Mouse (Mus musculus): ENCODE data around the gene Ntn1. TPM values are rescaled to one million over a fixed set of nuclear protein-coding genes. Genes with fewer than 3 reads are reported as not detected.
A peak's percentile ranks its signal among the peaks of the same experiment; 100 is the strongest.

Gene Ntn1
- polyA plus RNA-seq, 1 experiment from 2014 or later, result 4.6 TPM

DNA sequence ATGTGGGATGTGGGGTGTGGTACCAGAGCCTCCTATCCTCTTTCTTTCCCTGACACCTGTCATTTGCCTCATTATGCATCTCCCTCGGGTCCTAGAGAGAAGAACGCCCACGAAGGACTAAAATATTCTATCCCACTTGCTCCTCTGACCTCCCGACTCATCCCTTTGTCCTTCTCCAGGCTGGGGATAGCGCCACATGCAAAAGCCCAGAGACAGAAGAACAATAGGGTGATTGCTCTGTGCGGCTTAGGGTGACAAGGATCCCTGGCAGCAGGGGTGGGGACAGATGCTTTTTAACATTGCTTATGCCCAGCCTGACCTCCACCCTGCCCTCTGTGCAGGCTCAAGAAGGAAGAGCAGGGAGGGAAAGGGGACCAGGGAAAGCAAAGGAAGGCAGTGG is 152.7 kb downstream of the Ntn1 start:
- ATAC-seq (ENCODE audit: low read depth) (no peak), DNase-seq (ENCODE audit: low spot score) (no peak)
- Histone ChIP-seq H3K27me3 (replicated peaks; ENCODE audit: control insufficient read depth, insufficient read depth, low read length) (no peaks in the 10 kb centered on the region), H3K9me3 (ENCODE audit: control insufficient read depth, low read length) (peaks cover 4% of the 10 kb centered on the region; the same call in 1 of the 2 replicates), H3K36me3 (ENCODE audit: control insufficient read depth, insufficient read depth, low read length) (no peaks in the 10 kb centered on the region), H3K4me2 (ENCODE audit: low read depth, low read length) (no peak overlapping the region), H3K27ac (replicated peaks; ENCODE audit: low read depth, low read length) (no peak overlapping the region), H3K9ac (ENCODE audit: low read depth, low read length) (no peak overlapping the region), H3K4me3 (ENCODE audit: low read depth, low read length) (no peak overlapping the region), H3K4me1 (ENCODE audit: control insufficient read depth, insufficient read depth, low read length) (no peaks in the 10 kb centered on the region; the same call in 1 of the 2 replicates)
- WGBS, result 38% methylated on average over 6 of the region's 6 CpGs

DNA sequence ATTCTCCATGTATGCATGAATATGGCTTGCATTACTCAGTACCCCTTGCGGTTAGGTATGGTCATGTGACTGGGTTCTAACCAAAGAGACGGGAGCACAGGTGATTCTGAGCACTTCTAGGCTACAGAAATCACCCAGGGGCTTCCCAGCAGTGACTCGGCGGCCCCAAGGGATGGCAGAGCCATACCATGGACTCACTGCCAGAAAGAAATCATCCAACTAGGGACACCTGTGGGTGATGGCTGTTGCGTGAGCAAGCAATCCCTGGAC is 155.7 kb downstream of the Ntn1 start:
- Histone ChIP-seq H3K9ac (ENCODE audit: low read depth, low read length) (no peak overlapping the region), H3K4me1 (ENCODE audit: control insufficient read depth, insufficient read depth, low read length) (no peaks in the 10 kb centered on the region), H3K4me3 (ENCODE audit: low read depth, low read length) (no peak overlapping the region), H3K36me3 (ENCODE audit: control insufficient read depth, insufficient read depth, low read length) (no peaks in the 10 kb centered on the region), H3K27ac (replicated peaks; ENCODE audit: low read depth, low read length) (no peak overlapping the region), H3K27me3 (replicated peaks; ENCODE audit: control insufficient read depth, insufficient read depth, low read length) (no peaks in the 10 kb centered on the region), H3K4me2 (ENCODE audit: low read depth, low read length) (no peak overlapping the region), H3K9me3 (ENCODE audit: control insufficient read depth, low read length) (peaks cover 4% of the 10 kb centered on the region; the same call in 1 of the 2 replicates)
- 63% methylated on average over 5 of the region's 5 CpGs for WGBS
- DNase-seq (ENCODE audit: low spot score) (no peak), ATAC-seq (ENCODE audit: low read depth) (no peak)

DNA sequence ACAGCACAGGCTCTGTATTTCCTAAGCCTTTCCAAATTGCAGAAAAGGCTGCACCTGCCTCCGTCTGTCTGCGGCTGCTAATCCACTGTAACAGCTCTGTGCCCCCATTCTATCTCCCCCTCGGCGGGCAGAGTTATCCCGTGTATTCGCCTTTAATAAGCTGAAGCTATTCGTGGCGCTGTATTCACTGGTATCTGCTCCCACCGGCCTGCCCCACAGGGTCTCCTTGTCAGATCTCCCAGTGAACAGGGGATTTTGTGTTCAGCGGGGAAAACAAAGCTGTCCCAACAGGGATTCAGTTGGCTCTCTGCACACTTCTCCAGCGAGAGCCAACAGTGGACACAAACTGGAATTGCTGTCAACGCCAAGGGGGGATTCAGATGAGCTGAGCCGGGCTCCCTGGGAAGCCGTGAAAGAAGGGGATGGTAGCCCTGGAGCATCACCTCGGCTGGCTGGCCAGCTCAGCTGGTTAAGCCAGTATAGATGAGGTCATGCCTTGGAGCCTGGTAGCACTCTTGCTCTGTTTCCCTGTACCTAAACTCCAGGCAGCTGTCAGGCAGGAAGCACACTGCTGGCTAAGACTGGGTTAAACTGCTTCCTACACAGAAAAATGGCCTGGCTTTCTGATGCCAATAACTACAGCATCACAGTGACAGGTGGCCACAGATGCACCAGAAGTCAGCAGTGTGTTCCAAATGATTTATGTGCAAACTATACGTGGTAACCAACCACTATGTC is 156.2 kb downstream of the Ntn1 start:
- H3K27me3 ChIP-seq (replicated peaks; ENCODE audit: control insufficient read depth, insufficient read depth, low read length), result no peaks in the 10 kb centered on the region
- DNase-seq (ENCODE audit: low spot score) (peak; percentile 73), ATAC-seq (ENCODE audit: low read depth) (peak; percentile 78; the same call in 1 of the 2 replicates)
- peaks cover 4% of the 10 kb centered on the region; the same call in 1 of the 2 replicates for H3K9me3 ChIP-seq (ENCODE audit: control insufficient read depth, low read length)
- H3K27ac ChIP-seq (replicated peaks; ENCODE audit: low read depth, low read length), result peak overlapping the region; percentile 25; the same call in 1 of the 2 replicates
- H3K4me1 ChIP-seq (ENCODE audit: control insufficient read depth, insufficient read depth, low read length), result no peaks in the 10 kb centered on the region
- no peak overlapping the region for H3K4me3 ChIP-seq (ENCODE audit: low read depth, low read length)
- H3K36me3 ChIP-seq (ENCODE audit: control insufficient read depth, insufficient read depth, low read length), result no peaks in the 10 kb centered on the region
- 65% methylated on average over 16 of the region's 16 CpGs for WGBS
- H3K9ac ChIP-seq (ENCODE audit: low read depth, low read length), result no peak overlapping the region
- H3K4me2 ChIP-seq (ENCODE audit: low read depth, low read length), result no peak overlapping the region; the same call in 1 of the 2 replicates

GRCm38 (mm10) chr11:68239756-68240155 is 160.9 kb downstream of the Ntn1 start:
- no peak overlapping the region for H3K27ac ChIP-seq (replicated peaks; ENCODE audit: low read depth, low read length)
- no peaks in the 10 kb centered on the region for H3K27me3 ChIP-seq (replicated peaks; ENCODE audit: control insufficient read depth, insufficient read depth, low read length)
- ATAC-seq (ENCODE audit: low read depth), result no peak
- no peak overlapping the region for H3K4me3 ChIP-seq (ENCODE audit: low read depth, low read length)
- H3K4me1 ChIP-seq (ENCODE audit: control insufficient read depth, insufficient read depth, low read length), result no peaks in the 10 kb centered on the region
- no peaks in the 10 kb centered on the region for H3K36me3 ChIP-seq (ENCODE audit: control insufficient read depth, insufficient read depth, low read length)
- peaks cover 4% of the 10 kb centered on the region; the same call in 1 of the 2 replicates for H3K9me3 ChIP-seq (ENCODE audit: control insufficient read depth, low read length)
- WGBS, result 33% methylated on average over 5 of the region's 5 CpGs
- H3K4me2 ChIP-seq (ENCODE audit: low read depth, low read length), result no peak overlapping the region
- no peak overlapping the region for H3K9ac ChIP-seq (ENCODE audit: low read depth, low read length)
- no peak for DNase-seq (ENCODE audit: low spot score)

DNA sequence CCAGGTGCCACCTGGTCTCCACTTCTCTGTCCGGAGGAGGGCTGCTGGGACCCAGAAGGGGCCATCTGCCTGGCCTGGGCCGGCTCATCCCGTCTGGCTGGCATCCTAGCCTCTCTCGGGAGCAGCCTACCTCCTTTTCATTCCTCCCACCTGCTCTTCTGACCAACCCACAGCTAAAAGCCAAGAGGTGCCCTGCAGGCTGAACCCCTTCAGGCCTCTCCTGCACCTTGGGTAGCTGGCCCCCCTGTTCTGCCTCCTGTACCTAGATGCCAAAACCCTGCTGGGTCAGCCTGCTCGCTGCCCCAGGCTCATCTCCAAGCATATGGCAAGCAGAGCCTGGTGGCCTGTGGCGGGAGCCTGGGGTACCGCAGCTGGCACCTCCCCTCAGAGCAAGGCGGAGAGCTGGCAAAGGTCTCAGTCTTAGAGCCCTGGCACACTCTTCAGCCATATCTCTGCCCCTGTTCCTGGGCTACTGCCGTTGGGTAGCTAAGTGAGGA is 167.1 kb downstream of the Ntn1 start:
- ATAC-seq (ENCODE audit: low read depth) (no peak), DNase-seq (ENCODE audit: low spot score) (no peak)
- Histone ChIP-seq H3K4me3 (ENCODE audit: low read depth, low read length) (no peak overlapping the region), H3K9me3 (ENCODE audit: control insufficient read depth, low read length) (no peaks in the 10 kb centered on the region), H3K4me1 (ENCODE audit: control insufficient read depth, insufficient read depth, low read length) (peaks cover 7% of the 10 kb centered on the region; the same call in 1 of the 2 replicates), H3K4me2 (ENCODE audit: low read depth, low read length) (no peak overlapping the region), H3K27ac (replicated peaks; ENCODE audit: low read depth, low read length) (no peak overlapping the region), H3K27me3 (replicated peaks; ENCODE audit: control insufficient read depth, insufficient read depth, low read length) (no peaks in the 10 kb centered on the region), H3K9ac (ENCODE audit: low read depth, low read length) (no peak overlapping the region), H3K36me3 (ENCODE audit: control insufficient read depth, insufficient read depth, low read length) (no peaks in the 10 kb centered on the region)
- WGBS, result 75% methylated on average over 9 of the region's 9 CpGs

- H3K4me3 ChIP-seq (ENCODE audit: low read depth, low read length), result no peak overlapping the region
- DNase-seq (ENCODE audit: low spot score), result no peak
- no peaks in the 10 kb centered on the region for H3K9me3 ChIP-seq (ENCODE audit: control insufficient read depth, low read length)
- peaks cover 7% of the 10 kb centered on the region; the same call in 1 of the 2 replicates for H3K4me1 ChIP-seq (ENCODE audit: control insufficient read depth, insufficient read depth, low read length)
- H3K4me2 ChIP-seq (ENCODE audit: low read depth, low read length), result no peak overlapping the region
- no peak overlapping the region for H3K27ac ChIP-seq (replicated peaks; ENCODE audit: low read depth, low read length)
- no peaks in the 10 kb centered on the region for H3K36me3 ChIP-seq (ENCODE audit: control insufficient read depth, insufficient read depth, low read length)
- H3K9ac ChIP-seq (ENCODE audit: low read depth, low read length), result no peak overlapping the region
- no peaks in the 10 kb centered on the region for H3K27me3 ChIP-seq (replicated peaks; ENCODE audit: control insufficient read depth, insufficient read depth, low read length)
- no peak for ATAC-seq (ENCODE audit: low read depth)
- 95% methylated on average over 5 of the region's 5 CpGs for WGBS
Observed at GRCm38 (mm10) chr11:68231558-68231957, 169.1 kb downstream of the Ntn1 start.

- H3K27me3 ChIP-seq (replicated peaks; ENCODE audit: control insufficient read depth, insufficient read depth, low read length), result no peaks in the 10 kb centered on the region
- H3K36me3 ChIP-seq (ENCODE audit: control insufficient read depth, insufficient read depth, low read length), result no peaks in the 10 kb centered on the region
- DNase-seq (ENCODE audit: low spot score) (peak; percentile 83), ATAC-seq (ENCODE audit: low read depth) (peak; percentile 54; the same call in 1 of the 2 replicates)
- 0 out of 2 replicates have a peak overlapping the region, but pooled peaks have one; percentile 38 for H3K9ac ChIP-seq (ENCODE audit: low read depth, low read length)
- H3K4me1 ChIP-seq (ENCODE audit: control insufficient read depth, insufficient read depth, low read length), result peaks cover 7% of the 10 kb centered on the region; the same call in 1 of the 2 replicates
- H3K9me3 ChIP-seq (ENCODE audit: control insufficient read depth, low read length), result no peaks in the 10 kb centered on the region
- no peak overlapping the region for H3K4me3 ChIP-seq (ENCODE audit: low read depth, low read length)
- 26% methylated on average over 18 of the region's 18 CpGs for whole genome bisulfite sequencing
- peak overlapping the region; percentile 76 for H3K27ac ChIP-seq (replicated peaks; ENCODE audit: low read depth, low read length)
- peak overlapping the region; percentile 3 for H3K4me2 ChIP-seq (ENCODE audit: low read depth, low read length)
Observed at GRCm38 (mm10) chr11:68228941-68229665, 171.5 kb downstream of the Ntn1 start.

DNA sequence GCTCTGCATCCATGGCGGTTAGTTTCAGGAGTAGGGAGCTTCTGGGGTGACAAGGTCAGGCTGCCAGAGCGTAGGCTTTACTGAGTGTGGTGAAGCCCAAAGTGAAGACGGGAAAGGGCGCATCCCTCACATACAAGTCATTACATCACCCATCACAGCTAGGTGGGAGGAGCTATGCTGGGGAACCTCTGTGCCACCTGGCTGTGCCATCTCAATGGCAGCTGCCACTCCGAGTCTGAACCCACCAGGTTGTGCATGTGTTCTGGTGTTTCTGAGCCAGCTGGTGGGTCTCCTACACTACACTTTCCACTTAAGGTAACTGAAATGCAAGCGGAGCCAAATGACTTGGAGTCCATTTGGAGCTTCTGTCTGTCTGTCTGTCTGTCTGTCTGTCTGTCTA is 172.8 kb downstream of the Ntn1 start:
- ATAC-seq (ENCODE audit: low read depth), result no peak
- Histone ChIP-seq H3K4me3 (ENCODE audit: low read depth, low read length) (no peak overlapping the region), H3K9ac (ENCODE audit: low read depth, low read length) (no peak overlapping the region), H3K4me1 (ENCODE audit: control insufficient read depth, insufficient read depth, low read length) (peaks cover 7% of the 10 kb centered on the region; the same call in 1 of the 2 replicates), H3K27ac (replicated peaks; ENCODE audit: low read depth, low read length) (no peak overlapping the region), H3K4me2 (ENCODE audit: low read depth, low read length) (no peak overlapping the region), H3K9me3 (ENCODE audit: control insufficient read depth, low read length) (no peaks in the 10 kb centered on the region), H3K27me3 (replicated peaks; ENCODE audit: control insufficient read depth, insufficient read depth, low read length) (no peaks in the 10 kb centered on the region), H3K36me3 (ENCODE audit: control insufficient read depth, insufficient read depth, low read length) (no peaks in the 10 kb centered on the region)
- no peak for DNase-seq (ENCODE audit: low spot score)
- 90% methylated on average over 6 of the region's 6 CpGs for WGBS
